Mouse (Mus musculus) olfactory bulb, adult 2 months (tissue): ENCODE results near the gene Rtkn.

ENCODE experiments used
- CTCF ChIP-seq: fragments of 200-500 bp; IDR thresholded peaks from 2 replicates; pipeline ENCODE4 v1.5.1; 2012; ENCODE audit warnings: low read depth, mild to moderate bottlenecking, low read length, moderate library complexity; ENCODE audit not compliant: insufficient read depth
- POLR2A ChIP-seq: fragments of 200-500 bp; IDR thresholded peaks from 2 replicates; pipeline ENCODE4 v1.6.1; 2012; ENCODE audit warnings: mild to moderate bottlenecking, low read depth, low read length, moderate library complexity; ENCODE audit not compliant: insufficient read depth

GRCm38 (mm10) chr6:83186946-83187345, 51.7 kb downstream of the Rtkn start:
- TF ChIP-seq CTCF = no peak
- no peak for TF ChIP-seq POLR2A
